Mouse (Mus musculus) bone marrow, adult 2 months (tissue): ENCODE data around the gene Foxr1.

ENCODE experiments used
- CTCF ChIP-seq: fragments of 200-500 bp; IDR thresholded peaks from 2 replicates; pipeline ENCODE4 v1.5.1; 2011; ENCODE audit warnings: low read length, control low read depth; ENCODE audit not compliant: control insufficient read depth, insufficient read depth
- POLR2A ChIP-seq: fragments of 200-500 bp; IDR thresholded peaks from 2 replicates; pipeline ENCODE4 v1.6.1; 2011; ENCODE audit warnings: low read depth, mild to moderate bottlenecking, control low read depth, low read length, borderline replicate concordance; ENCODE audit not compliant: control insufficient read depth

DNA sequence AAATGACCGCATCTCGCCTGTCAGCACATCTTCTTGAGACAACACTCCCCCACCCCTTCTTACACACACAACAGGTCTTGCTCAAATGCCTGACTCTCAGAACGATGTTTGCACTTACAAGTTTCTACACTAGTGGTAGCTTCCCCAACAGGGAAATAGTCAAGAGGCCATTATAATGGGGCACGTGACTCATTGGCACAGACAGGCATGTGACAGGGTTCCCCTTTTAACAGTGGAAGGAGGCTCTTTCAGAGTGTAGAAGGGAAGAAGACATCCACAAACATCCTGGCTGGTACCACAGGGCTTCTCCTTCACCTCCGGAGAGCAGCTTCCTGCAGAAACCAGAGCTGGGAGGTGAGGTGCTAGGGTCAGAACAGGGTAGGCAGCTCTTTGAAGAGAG, 21.0 kb upstream of the Foxr1 start:
- TF ChIP-seq POLR2A (no peak), CTCF (no peak)
